8 mouse cellular contexts compared by ENCODE assay signal in genomic region chr4:130050056-130050824, GRCm38 (mm10). TPM values are rescaled to one million over a fixed set of nuclear protein-coding genes. Genes with fewer than 3 reads are reported as not detected.
DNase-seq lines count a peak whose midpoint lies in the region.

No protein-coding gene starts in this region.

- peak; percentile 76 for DNase-seq in retina, postnatal 1 day
- DNase-seq in retina, embryonic 14.5 days (ENCODE audit: low spot score): no peak
- peak; percentile 55 for DNase-seq in heart, adult 8-10 months (ENCODE audit: low spot score)
- DNase-seq in kidney, postnatal 10 days: peak; percentile 85
- peak; percentile 83 for DNase-seq in ovary, adult 18-20 months (ENCODE audit: low spot score)
- DNase-seq in right cerebral cortex, postnatal 4 days: no peak
- no peak for DNase-seq in layer of hippocampus, adult 8-10 months (ENCODE audit: low spot score in 2 of 2)
- no peak for DNase-seq in embryo, embryonic 11 days

RNA-seq across cellular contexts. Expression of gene Col16a1, which starts 2.6 kb away (rescaled TPM):
- 1 to 10 TPM; 3.6 to 8.0 (median 4.8) TPM for total RNA-seq in heart, adult 8-10 months (2022)
- 10 to 100 TPM; 15.2 to 28.1 (median 21.2) TPM for total RNA-seq in layer of hippocampus, adult 8-10 months (2022)

RNA-seq across cellular contexts. Expression of gene Pef1, which starts 52.1 kb away (rescaled TPM):
- total RNA-seq in heart, adult 8-10 months (2022): 10 to 100 TPM; 31.1 to 42.7 (median 38.2) TPM
- total RNA-seq in layer of hippocampus, adult 8-10 months (2022): 10 to 100 TPM; 60.4 to 74.7 (median 68.3) TPM

Comparison
In these comparisons a context has a peak if more than half of its experiments do, and no peak if none do; other contexts are left out.
1. DNase-seq: peak in retina, postnatal 1 day (single experiment), heart, adult 8-10 months (single experiment), kidney, postnatal 10 days (single experiment) and ovary, adult 18-20 months (single experiment); none in retina, embryonic 14.5 days (single experiment), right cerebral cortex, postnatal 4 days (single experiment), layer of hippocampus, adult 8-10 months (0 of 2) and embryo, embryonic 11 days (single experiment).